Mouse (Mus musculus) ES-Bruce4 (cell line): ENCODE data around the gene Cass4.

ENCODE experiments used
- CTCF ChIP-seq: IDR thresholded peaks from one replicate; pipeline ENCODE4 v1.8.1; 2011; ENCODE audit warnings: low read depth, low read length
- EP300 ChIP-seq: IDR thresholded peaks from 2 replicates; pipeline ENCODE4 v1.6.1; 2011; ENCODE audit warnings: low read depth, low read length; ENCODE audit not compliant: insufficient read depth

- no peak for TF ChIP-seq EP300
- no peak for TF ChIP-seq CTCF
These were observed 11.4 kb downstream of the Cass4 start for GRCm38 (mm10) chr2:172405011-172405410.
